Mouse (Mus musculus) liver, embryonic 14.5 days (tissue): Measurements from ENCODE around the gene Higd2a. TPM values are rescaled to one million over a fixed set of nuclear protein-coding genes. Genes with fewer than 3 reads are reported as not detected.

Experiments
- ATAC-seq: fragments of 200-750 bp; cut with Nextera tagmentation; 2 replicates; pipeline ENCODE4 v1.8.0; 2017; ENCODE audit warnings: moderate number of reproducible peaks, mild to moderate bottlenecking, moderate library complexity; ENCODE audit not compliant: insufficient read depth
- DNase-seq, 3 experiments: peaks; one replicate each; pipeline ENCODE4 v3.0.0-alpha.2; 2012 to 2013; ENCODE audit warnings: low read depth in 3 of 3, low spot score in 3 of 3
- H3K27ac ChIP-seq: fragments of 300-500 bp; sonication (generic); 2 replicates; pipeline ENCODE4 v1.5.1; 2014; ENCODE audit warnings: moderate library complexity, mild to moderate bottlenecking, control low read depth, inconsistent platforms
- H3K27me3 ChIP-seq: fragments of 300-500 bp; sonication (generic); 2 replicates; pipeline ENCODE4 v1.6.1; 2014; ENCODE audit warnings: mild to moderate bottlenecking, low read length, moderate library complexity; ENCODE audit not compliant: control insufficient read depth, insufficient read depth
- H3K36me3 ChIP-seq: fragments of 300-500 bp; sonication (generic); replicated peaks from 2 replicates; pipeline ENCODE4 v1.6.1; 2014; ENCODE audit warnings: low read depth; ENCODE audit not compliant: control insufficient read depth, insufficient read depth
- H3K4me1 ChIP-seq, 2 experiments: fragments of 200-500 bp in 1 of 2; fragments of 300-500 bp in 1 of 2; sonication (generic) in 1 of 2; replicated peaks; 2 replicates each; pipeline ENCODE4 v1.6.1; 2012 to 2014; ENCODE audit warnings: antibody characterized with exemption in 1 of 2, inconsistent platforms in 1 of 2, low read length in 1 of 2; ENCODE audit not compliant: control insufficient read depth in 2 of 2, insufficient read depth in 2 of 2
- H3K4me2 ChIP-seq: fragments of 300-500 bp; sonication (generic); 2 replicates; pipeline ENCODE4 v1.6.1; 2014; ENCODE audit warnings: low read depth, mild to moderate bottlenecking, control low read depth, moderate library complexity
- H3K4me3 ChIP-seq, 2 experiments: fragments of 200-500 bp in 1 of 2; fragments of 300-500 bp in 1 of 2; sonication (generic) in 1 of 2; 2 replicates each; pipeline ENCODE4 v1.5.1; 2012 to 2014; ENCODE audit warnings: low read depth in 2 of 2, low read length in 2 of 2, mild to moderate bottlenecking in 2 of 2, control low read depth in 1 of 2, inconsistent platforms in 1 of 2, moderate library complexity in 1 of 2; ENCODE audit not compliant: insufficient read depth in 1 of 2
- H3K9ac ChIP-seq: fragments of 300-500 bp; sonication (generic); replicated peaks from 2 replicates; pipeline ENCODE4 v1.6.1; 2014; ENCODE audit warnings: mild to moderate bottlenecking, control low read depth, moderate library complexity
- H3K9me3 ChIP-seq: fragments of 300-500 bp; sonication (generic); 2 replicates; pipeline ENCODE4 v1.6.1; 2016; ENCODE audit warnings: low read length, mixed read lengths; ENCODE audit not compliant: control insufficient read depth
- CTCF ChIP-seq: IDR thresholded peaks from 2 replicates; pipeline ENCODE4 v1.5.1; 2016; ENCODE audit warnings: antibody characterized with exemption, low read depth, control low read depth
- EP300 ChIP-seq: IDR thresholded peaks from 2 replicates; pipeline ENCODE4 v1.6.1; 2016; ENCODE audit warnings: antibody characterized with exemption, low read depth
- WGBS: fragments of 180-500 bp; shearing (Covaris S2); extraction: QIAGEN DNeasy Blood & Tissue Kit; methylation state at CpG from one replicate; pipeline ENCODE4 v1.1.7; 2014; ENCODE audit not compliant: insufficient replicate concordance; 5-methylcytosine and 5-hydroxymethylcytosine counted together
- polyA plus RNA-seq, 2 experiments: library from polyadenylated mRNA; depleted of rRNA in 1 of 2; stranded (reverse) in 1 of 2; unstranded in 1 of 2; fragments of >200 nt; fragmentation: Nextera tagmentation in 1 of 2; extraction: Ambion mirVana in 1 of 2; gene quantifications; 2 replicates each; pipeline versions ENCODE4 v1.2.1 to v1.2.3; 2012 to 2014

Higd2a gene
- polyA plus RNA-seq, 2 experiments, result 57.7 to 113 TPM

DNA sequence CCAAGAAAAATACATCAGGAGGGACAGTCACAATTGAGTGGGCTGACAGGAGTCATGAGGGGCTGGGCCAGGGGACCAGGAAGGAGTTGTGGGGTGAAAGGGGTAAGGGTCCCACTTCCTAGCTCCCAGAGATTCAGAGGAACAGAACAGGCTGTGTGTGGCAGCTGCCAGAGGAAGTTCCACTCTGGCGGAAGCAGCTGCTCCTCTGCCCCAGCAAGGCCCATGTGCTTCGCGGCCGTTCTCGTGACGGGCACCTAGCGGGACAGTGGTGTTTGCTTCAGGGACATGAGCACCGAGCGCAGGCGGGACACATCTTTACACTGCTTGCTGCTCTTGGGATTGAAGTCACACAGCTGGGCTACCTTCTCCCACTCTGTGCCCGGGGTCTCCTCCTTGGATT, 3.6 kb downstream of the Higd2a start:
- Histone ChIP-seq H3K4me2 (no peak overlapping the region), H3K9me3 (no peaks in the 10 kb centered on the region), H3K27ac (no peak overlapping the region), H3K36me3 (peaks cover 6% of the 10 kb centered on the region), H3K27me3 (no peaks in the 10 kb centered on the region), H3K4me3 (no peak overlapping the region), H3K4me1 (peaks cover 5 to 9% of the 10 kb centered on the region in 2 experiments; a peak in 2 of 4 replicates), H3K9ac (no peak overlapping the region)
- no peak for TF ChIP-seq EP300
- no peak for TF ChIP-seq CTCF
- no peak for ATAC-seq
- DNase-seq, result no peak
- WGBS, result 69% methylated on average over 11 of the region's 11 CpGs

GRCm38 (mm10) chr13:54596107-54596690, 6.2 kb downstream of the Higd2a start:
- Histone ChIP-seq H3K36me3 (peaks cover 6% of the 10 kb centered on the region), H3K4me1 (peaks cover 2% of the 10 kb centered on the region in 2 experiments; a peak in 2 of 4 replicates), H3K9me3 (no peaks in the 10 kb centered on the region), H3K27ac (no peak overlapping the region), H3K27me3 (no peaks in the 10 kb centered on the region), H3K4me2 (no peak overlapping the region), H3K4me3 (no peak overlapping the region), H3K9ac (no peak overlapping the region)
- no peak for TF ChIP-seq EP300
- no peak for TF ChIP-seq CTCF
- 76% methylated on average over 8 of the region's 8 CpGs for WGBS
- ATAC-seq (no peak), DNase-seq (no peak)

GRCm38 (mm10) chr13:54596870-54597269, 6.9 kb downstream of the Higd2a start:
- 67% methylated on average over 5 of the region's 5 CpGs for WGBS
- H3K27ac ChIP-seq, result no peak overlapping the region
- ATAC-seq, result no peak

DNA sequence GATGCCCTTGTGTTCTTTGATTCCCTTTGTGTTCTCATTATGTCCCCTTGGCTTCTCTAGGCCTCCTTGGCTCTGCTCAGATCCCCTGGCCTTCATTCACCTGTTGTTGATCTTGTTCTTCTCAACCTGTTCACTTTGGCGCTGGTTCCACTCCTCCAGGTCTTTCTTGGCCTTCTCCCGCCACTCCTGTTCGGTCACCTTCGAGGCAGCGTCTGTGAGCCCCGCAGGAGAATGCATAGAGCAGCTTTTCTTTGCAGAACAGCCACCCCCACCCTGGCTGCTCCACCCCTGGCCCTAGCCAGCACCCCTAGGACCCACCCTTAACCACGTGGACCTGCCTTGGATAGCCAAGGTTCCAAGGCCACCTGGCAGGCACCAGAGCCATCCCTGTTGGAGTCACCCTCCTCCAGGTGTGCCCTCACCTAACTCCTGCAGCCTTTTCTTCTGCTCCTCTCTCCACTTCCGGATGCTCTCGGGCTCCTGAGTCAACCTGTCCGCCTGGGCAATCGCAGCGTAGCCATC, 8.7 kb downstream of the Higd2a start:
- no peak for TF ChIP-seq EP300
- Histone ChIP-seq H3K27me3 (no peaks in the 10 kb centered on the region), H3K9me3 (no peaks in the 10 kb centered on the region), H3K4me3 (no peak overlapping the region), H3K4me2 (no peak overlapping the region), H3K9ac (no peak overlapping the region), H3K4me1 (no peaks in the 10 kb centered on the region), H3K36me3 (peaks cover 5% of the 10 kb centered on the region), H3K27ac (no peak overlapping the region)
- no peak for DNase-seq
- ATAC-seq, result no peak
- 82% methylated on average over 12 of the region's 12 CpGs for WGBS

More at GRCm38 (mm10) chr13:54596870-54597269, 6.9 kb downstream of the Higd2a start:
- H3K4me1 ChIP-seq, result no peaks in the 10 kb centered on the region
- TF ChIP-seq CTCF, result no peak
- TF ChIP-seq EP300, result no peak
- no peak overlapping the region for H3K4me2 ChIP-seq
- no peak overlapping the region for H3K4me3 ChIP-seq
- H3K9ac ChIP-seq, result no peak overlapping the region
- DNase-seq, result no peak
- H3K36me3 ChIP-seq, result peaks cover 6% of the 10 kb centered on the region
- no peaks in the 10 kb centered on the region for H3K9me3 ChIP-seq
- H3K27me3 ChIP-seq, result no peaks in the 10 kb centered on the region

GRCm38 (mm10) chr13:54602639-54603111, 12.7 kb downstream of the Higd2a start:
- Histone ChIP-seq H3K4me3 (no peak overlapping the region), H3K36me3 (no peaks in the 10 kb centered on the region; the same call in none of the 2 replicates), H3K4me1 (peaks cover 11% of the 10 kb centered on the region in 2 experiments), H3K9ac (no peak overlapping the region), H3K27ac (no peak overlapping the region), H3K27me3 (no peaks in the 10 kb centered on the region), H3K4me2 (no peak overlapping the region), H3K9me3 (no peaks in the 10 kb centered on the region)
- DNase-seq (no peak), ATAC-seq (no peak)
- WGBS, result 68% methylated on average over 3 of the region's 3 CpGs
- no peak for TF ChIP-seq CTCF
- TF ChIP-seq EP300, result no peak
